Mouse (Mus musculus) Muller cell, postnatal 12 days (primary cell): ENCODE results near the gene Ttc28.

ENCODE experiments used
- DNase-seq: peaks from one replicate; pipeline ENCODE4 v3.0.0-alpha.2; 2015; ENCODE audit errors: inconsistent ontology term

Gene Ttc28

DNA sequence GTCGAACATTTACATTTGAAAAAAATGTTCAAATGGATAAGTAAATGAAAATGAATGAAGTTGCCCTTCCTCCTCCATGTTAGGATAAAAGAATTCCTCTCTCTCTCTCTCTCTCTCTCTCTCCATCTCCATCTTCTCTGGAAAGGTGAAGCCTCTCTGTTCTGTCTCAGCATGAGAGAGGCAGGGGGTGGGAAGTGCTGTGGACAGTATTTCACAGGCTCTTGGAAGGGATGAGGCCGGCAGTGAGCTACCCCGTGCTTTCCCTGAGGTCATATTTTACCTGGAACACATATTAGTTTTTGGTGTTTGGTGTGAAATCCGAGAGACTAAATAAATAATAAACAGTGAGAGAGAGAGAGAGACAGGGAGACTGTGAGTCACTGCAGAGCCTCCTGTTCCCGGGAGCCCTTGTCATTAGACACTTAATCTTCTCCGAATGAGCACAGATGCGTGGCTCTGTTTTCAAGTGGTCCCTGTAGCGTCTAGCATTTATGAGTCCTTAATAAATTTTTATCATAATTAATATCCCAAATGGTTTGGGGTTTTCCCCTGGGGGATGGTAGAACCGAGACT lies 284.8 kb downstream of the Ttc28 start:
- DNase-seq = no peak

DNA sequence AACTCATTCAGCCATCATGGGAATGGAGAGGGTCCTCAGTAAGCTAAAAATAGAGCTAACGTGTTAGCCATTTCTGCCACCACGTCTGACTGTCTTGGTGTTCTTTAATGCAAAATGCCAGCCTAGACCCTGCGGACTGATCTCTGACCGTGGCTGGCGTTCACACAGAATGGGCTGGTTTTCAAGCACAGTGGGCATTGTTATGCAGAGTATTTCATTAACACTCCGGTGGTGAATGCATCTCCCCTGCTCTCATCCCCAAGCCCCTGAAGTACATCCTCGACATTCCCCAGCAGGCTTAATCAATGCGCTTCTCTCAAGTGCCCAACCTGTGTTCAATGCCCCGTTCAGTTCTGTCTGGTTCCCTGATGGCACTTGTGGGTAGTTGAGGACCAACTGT lies 290.8 kb downstream of the Ttc28 start:
- no peak for DNase-seq

DNA sequence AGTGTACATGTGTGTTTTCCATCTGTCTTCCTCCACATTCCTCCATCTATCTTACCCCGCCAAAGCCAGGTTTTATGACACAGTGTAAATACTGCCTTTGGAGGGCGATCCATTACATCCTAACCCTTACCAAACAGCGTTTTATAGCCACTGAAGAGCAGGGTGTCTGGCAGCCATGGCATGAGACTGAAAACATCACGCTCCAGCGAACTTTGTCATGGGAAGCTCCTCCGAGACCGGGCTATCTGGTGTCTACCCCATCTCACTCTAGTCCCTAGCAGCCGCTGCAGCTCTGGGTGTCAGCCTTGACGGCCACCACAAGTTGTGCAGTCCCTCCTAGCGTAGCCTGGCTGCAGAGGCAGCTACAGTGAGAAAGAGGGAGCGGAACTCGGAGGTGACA lies 295.8 kb downstream of the Ttc28 start:
- no peak for DNase-seq

DNA sequence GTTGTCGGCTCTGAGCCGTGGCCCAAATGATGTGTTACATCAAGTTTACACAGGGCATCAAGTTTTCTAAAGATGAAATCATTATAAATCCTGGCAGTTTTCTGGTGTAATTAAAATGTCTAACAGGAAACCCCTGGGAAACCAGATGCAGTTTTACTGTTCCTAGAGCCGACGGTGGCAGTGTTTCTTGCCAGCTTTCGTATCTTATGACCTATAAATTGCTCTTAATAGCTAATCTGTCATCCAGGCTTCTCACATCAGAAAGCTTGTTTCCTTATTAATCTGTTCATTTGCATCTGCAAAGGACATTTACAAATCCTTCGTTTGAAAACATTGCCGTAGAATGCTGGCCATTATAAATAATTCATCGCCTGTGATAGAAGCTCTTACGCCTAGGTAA lies 296.2 kb downstream of the Ttc28 start:
- DNase-seq = no peak

DNA sequence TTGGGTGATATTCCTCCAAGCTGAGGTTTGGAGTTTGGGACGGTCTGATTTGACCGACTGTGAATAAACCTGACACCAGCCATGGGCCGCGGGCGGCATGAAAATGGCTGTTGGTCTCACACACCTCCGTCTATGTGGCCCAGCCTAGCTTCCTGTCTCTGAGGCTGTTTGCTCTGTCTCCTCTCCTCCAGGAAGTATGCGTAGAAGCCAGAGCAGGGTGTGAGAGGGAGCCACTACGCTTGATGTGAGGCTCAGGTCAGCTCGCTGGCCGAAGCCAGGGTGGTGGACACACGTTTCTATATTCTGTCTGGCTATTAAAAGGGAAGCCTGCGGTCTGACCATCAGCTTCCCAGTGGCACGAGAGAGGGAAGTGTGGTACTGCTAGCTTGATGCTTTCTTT lies 296.8 kb downstream of the Ttc28 start:
- DNase-seq = no peak

DNA sequence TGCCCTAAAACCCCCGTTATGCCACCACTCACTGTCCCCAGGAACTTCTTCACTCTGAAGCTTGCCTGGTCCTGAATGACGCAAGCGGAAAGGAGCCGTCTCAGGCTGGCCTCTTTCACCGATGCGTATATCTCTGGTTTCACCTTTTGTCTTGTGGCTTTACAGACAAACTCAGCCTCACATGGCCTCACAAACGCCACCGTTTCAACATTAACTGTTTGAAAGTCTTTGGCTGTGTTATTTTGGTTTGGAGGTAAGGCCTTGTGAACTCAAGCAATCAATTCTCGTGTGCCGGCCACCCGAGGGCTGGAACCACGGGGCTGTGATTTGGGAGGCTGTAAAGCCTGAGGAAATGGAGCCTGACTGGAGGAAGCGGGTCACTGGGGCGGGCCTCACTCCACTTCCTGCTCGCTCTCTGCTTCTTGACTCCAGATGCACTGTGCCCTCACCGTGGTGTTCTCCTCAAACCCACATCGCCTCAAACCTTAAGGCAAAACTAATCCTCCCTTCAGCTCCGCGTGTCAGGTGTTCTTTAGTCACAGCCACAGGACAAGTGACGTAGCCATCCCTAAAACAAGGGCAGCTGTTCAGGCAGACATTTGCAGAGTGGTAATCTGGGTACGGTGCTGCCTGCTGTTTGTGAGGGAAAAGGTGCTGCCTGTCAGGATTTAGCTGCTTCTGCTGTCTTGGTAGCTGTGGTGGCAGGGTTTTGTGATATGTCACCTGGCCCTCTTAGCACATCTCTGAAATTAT lies 298.9 kb downstream of the Ttc28 start:
- peak; percentile 26 for DNase-seq

DNA sequence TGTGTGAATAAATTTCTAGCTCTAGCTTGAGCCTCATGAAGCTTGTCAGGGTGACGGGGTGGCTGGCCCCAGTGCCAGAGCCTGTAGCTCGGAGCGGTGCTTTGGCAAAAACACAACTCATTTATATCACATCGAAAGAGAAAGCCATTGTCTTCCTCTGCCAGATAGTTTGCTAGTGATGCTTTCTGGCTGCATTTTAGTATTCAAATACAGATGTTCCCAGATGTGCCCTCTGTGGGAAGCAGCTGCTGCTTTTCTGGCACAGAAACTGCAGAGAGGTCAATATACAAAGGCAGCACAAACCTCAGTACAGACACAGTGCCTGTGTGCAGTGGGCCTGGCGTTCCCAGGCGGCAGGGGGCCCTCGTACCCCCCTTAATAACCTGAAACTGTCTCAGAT lies 300.0 kb downstream of the Ttc28 start:
- no peak for DNase-seq

DNA sequence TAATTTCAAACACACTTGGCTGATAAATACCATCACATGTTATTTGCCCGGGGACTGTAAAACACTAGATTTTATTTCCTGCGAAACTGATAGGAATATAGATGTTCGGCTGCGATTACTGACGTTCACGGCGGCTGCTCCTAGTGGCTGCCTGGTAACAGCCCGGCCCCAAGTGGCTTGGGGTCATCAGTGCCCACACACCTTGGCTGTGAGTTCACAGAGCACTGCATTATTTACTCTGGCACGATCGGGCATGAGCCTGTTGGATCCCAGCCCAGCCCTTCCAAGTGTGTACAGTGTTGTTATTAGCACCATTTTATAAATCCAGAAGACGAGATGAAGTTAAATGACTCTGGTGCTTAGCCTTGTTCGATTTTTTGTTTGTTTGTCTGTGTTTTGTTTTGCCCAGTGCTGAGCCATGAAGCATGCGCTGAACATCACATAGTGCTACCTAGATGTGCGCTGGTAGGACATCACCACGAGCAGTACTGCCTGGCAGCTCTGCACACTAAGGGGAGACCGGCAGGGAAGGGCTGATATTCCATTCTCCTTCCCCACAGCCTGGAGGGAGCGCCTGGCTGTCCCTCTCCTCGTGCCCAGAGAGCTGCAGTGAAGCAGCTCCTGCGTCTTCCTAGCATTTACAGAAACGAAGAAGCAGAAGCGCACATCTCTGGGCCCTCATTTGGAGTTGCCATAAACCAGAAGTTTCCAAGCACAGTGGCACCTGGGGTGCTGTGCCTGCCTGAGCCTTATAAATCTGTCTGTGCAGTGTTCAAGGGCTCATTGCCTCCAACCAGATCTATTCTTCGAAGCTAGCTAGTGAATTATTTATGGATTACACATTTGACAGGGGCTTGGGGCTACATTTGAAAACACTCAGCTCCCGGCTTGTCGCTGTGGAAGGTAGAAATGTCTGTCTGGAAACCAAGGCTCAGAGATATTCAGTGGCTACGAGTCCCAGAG lies 300.8 kb downstream of the Ttc28 start:
- peak; percentile 46 for DNase-seq

DNA sequence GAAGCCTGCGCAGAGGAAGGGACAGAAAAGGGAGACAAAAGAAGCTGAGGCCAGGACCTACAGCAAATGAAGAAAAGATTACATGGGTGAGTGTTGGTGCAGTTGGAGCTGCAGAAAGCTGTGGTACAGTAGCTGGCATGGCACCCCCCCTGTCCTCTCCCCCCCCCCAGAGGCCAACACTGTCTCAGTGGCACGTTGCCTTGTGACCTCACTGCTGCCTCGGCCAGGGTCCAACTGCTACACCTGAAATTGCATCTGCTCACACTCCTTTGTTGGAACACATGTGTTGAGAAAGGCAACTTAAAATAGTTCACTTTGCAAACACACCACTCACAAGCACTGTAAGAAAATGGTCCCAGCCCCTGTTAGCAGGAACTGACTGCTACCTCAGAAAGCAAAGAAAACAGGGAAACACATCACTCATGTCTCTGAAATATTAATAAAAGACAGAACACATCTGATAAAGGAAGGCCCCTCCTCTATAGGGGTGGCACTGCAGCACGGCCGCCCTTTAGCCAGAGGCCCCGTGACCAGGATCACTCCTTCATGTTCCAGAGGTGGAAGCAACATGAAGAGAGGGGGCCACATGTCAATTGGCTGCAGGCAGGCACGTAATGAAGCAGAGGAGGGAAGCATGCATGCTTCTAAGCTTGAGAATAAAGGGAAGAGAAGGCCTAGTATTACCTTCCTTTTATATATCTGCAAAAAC lies 301.8 kb downstream of the Ttc28 start:
- DNase-seq = no peak

DNA sequence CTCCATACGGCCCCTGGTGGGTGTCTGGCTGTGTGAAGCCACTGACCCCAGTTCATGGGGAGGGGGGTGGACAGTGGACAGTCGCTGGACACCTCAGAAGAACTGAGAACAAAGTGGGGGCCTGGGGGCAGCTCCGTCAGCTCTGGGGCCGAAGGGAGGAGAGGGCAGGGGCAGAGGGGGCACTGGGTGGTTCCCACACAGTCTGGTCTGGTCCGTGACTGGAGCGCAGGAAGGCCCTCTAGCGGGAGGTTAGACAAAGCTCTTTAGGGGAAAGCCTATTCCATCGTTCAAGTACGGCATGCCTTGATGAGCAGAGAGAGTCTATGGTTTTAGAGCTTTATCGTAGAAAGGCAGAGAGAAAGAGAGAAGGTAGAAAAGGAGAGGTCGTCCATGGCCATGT lies 307.0 kb downstream of the Ttc28 start:
- DNase-seq = no peak

DNA sequence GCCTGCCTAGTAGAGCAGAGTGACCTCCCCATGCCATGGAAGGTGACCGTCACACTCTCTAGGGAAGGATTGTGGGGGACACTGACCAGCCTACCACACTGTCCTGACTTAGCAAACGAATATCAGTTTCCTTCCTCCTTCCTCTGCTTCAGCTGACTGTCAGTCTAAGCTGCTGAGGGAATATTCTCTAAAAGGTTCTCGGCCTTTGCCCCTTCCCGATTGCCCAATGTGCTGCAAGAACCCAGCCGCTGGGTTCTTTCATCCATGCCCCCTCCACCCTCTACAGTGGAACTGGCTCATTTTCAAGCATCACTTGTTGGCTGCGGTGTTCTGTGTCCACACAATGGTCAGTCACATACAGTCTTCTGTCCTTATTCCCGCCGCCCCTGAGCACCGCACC lies 312.4 kb downstream of the Ttc28 start:
- no peak for DNase-seq

DNA sequence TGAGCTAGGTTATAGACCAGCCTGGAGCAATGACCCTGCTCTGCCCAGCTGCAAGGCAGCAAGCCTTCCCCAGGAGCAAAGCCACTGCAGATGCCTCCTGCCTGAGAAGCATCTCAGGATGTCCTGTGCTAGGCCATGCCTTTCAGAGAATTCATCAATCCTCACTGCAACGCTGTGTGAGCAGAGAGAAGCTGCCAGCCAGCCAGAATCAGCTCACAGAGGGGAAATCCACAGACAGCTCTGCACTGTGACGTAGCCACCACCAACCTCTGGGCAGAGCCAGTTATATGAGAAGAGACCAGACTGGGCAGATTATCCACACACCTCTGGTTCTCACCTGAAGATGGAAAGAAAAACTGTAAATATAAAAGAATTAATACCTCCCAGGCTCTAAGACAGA lies 315.2 kb downstream of the Ttc28 start:
- no peak for DNase-seq

DNA sequence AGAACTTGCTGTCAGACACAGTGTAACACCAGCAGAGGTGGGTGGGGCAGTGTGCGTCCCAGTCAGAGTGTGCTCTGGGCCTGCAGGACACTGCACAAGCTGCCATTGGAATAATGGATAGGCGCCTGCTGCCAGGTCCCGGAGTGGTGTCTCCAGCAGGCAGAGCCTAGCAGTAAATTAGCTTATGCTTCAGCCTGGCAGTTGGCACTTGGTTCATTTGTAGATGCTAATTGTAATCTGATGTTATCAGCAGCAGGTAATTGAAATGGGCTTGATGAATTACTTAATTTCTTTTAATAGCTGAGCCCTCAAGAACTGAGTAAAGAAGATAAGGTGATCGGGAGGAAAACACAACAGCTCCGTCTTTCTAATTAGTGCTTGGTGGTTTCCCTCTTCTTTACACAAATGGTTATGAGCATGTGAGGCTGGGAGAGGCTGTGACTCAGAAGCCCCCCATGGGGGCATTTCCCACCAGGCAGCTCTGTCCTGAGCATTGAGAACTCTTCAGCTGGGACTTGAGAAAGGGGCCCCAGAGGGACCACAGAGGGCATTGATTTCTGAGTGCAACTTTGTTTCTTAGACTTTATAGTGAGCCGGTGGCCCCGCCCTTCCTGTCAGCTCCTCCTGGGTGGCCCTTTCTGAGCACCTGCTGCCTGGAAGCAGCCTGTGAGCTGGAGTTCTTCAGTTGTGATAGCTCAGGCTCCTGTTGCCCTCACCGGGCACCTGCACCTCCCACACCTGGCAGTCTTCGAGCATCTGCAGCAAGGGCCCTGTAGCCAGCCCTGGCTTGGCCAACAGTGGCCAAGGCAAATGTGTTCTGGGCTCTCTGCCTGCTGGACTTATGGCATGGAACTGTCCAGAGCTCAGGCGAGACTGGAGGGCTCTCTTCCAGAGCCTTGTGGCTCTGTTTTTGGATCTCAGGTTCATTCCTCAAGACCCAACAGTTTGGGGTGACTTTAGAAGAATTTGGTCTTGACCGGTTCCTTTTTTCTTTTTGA lies 316.2 kb downstream of the Ttc28 start:
- peak; percentile 54 for DNase-seq

DNA sequence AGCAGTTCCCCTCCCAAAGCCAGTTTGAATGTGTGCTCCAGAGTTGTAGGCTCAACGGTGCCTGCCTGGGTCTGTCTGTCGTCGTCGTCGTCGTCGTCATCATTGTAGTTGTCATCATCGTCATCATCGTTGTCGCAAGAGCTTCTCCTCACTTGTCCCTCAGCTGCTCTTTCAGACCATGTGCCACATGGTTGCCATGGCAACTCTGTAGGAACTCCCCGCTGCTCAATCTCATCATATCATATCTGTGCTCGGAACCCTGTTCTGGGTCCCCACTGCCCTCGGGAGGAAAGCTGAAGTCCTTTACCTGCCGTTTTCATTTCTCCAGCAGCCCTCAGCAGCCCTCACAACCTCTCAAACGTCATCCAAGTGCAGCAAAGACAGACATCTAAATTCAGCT lies 318.1 kb downstream of the Ttc28 start:
- no peak for DNase-seq

DNA sequence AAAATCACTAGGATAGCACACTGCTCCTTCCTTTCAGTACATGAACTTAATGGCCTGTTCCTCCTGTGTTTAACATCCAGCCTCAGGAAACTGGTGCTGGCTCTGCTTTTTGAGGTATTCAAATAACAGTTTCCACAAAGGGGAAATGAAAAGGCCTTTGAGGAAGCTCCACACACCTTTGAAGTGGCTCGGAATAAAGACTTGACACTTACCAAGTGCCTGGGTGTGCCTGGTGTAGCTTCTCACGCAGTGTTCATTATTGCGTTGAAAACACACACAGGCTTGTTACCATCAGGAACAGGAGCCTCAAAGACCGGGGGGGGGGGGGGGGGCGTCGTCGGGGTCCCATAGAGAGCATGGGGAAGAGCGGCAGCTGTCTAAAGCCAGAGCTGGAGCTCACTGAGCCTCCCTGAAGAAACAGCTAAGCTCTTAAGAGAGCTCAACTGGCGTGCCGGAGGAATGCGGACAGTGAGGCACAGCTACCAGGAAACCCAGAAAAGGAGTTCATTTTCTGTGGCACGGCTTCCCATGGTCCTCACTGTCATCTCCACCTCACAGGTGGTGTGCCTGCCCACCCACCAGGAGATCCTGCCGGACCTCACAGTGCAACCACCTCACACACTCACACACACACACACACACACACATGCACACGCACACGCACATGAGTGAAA lies 320.7 kb downstream of the Ttc28 start:
- DNase-seq = no peak

DNA sequence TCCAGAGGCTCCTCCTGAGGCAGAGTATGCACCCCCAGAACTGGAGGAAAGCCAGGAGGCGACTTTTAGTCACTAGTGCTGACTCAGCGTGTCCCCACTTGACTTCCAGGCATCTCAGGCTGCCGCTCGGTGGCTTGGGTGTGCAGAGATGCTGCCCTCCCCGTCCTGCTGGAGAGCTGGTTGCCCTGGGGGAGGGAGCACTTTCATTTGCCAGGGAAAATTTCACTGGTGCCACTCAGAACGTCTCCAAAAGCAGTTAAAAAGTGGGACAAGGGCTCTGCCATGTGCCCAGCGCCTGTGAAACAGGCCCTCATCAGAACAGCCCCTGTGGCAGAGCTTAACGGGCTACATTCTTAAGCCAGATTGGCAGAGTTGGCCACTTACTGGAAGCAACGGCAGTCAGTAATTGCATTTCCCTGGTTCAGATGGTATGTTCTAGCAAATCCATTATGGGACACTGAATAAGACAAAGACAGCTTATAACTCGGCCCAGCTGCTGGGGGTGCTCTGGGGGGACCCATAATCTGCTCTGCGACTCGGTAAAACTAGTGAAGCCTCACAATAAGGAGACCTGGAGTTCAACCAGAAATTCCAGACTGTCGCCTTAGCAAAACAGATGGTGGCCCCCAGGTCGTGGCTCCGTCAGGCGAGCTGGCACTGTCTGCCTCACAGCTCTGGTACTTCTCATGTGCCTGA lies 321.5 kb downstream of the Ttc28 start:
- DNase-seq = peak; percentile 93

DNA sequence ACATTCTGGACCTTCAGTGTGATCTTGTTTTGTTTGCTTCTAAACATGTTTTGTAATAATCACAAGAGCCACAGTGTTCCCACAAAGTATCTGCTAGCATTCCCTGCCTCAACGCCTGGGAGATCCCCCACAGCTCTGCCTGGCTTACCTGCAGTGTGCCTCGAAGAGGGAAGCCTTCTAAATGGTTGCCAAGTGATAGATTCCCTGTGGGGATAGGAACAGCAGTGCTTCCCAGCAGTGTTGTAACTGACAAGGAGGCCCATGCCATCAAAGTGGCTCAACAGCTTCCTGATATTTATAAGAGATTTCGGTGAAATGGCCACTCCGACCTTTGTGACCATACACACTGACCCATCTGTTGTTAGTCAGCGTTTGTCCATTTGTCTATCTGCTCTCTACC lies 324.6 kb downstream of the Ttc28 start:
- no peak for DNase-seq

DNA sequence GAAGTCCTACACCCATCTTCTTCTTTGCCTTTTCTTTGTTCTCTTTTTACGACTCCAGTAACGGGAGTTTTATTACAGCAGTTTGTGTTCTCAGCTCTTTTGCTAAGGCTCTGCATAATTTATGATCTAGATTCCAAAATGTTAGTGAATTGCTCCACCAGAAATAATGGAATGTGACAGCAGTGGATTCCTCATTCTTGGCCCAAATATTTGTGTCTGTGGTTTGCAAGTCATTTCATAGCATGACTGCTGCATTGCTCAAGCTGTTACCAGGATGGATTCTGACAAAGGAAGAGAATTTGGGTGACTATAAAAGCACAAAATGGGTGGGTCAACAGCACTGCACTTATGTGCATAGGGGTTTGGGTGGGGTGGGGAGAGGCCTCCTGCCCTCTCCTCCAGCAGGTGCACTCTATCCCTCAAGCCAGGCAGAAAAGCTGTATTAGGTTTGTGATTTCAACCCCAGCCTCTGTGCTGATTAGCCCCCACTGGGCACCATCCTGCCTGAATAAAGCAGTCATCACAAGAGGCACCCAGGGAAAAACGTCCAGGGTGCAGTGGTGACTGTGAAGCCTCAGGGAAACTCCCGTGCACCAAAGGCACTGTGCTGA lies 325.5 kb downstream of the Ttc28 start:
- peak; percentile 99 for DNase-seq

DNA sequence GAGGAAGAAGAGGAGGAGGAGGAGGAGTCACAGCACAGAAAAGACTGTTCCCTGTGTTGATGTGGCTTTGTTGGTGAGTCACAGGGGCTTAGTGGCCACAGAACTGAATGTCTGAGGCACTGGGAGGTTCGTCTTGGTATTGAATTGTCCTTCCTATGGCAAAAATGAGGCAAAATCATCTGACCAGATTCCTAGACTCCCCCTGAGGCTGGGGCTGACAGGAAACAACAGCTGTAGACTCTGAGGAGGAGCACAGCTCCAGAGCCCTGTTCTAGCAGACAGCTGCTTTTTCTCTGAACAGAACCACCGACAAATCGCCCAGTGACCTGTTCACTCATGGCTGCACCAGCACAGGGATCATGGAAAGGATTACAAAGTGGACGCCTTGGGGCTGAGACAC lies 326.2 kb downstream of the Ttc28 start:
- peak; percentile 93 for DNase-seq
